Mouse (Mus musculus) E14TG2a.4 (cell line): Measurements from ENCODE around the gene Hcn2.
A peak's percentile ranks its signal among the peaks of the same experiment; 100 is the strongest.

Source experiments
- CTCF ChIP-seq: conservative IDR thresholded peaks from 2 replicates; pipeline ENCODE4 v1.5.1; 2014; ENCODE audit warnings: low read length
- NANOG ChIP-seq: IDR thresholded peaks from 2 replicates; pipeline ENCODE4 v1.6.1; 2014; ENCODE audit warnings: borderline replicate concordance, low read length, mixed read lengths

- no peak for TF ChIP-seq NANOG
- peak; percentile 77 for TF ChIP-seq CTCF
These were observed 21.0 kb upstream of the Hcn2 start for GRCm38 (mm10) chr10:79695231-79696128.
